Mouse (Mus musculus): ENCODE results near the gene Aen.

The Aen gene

DNA sequence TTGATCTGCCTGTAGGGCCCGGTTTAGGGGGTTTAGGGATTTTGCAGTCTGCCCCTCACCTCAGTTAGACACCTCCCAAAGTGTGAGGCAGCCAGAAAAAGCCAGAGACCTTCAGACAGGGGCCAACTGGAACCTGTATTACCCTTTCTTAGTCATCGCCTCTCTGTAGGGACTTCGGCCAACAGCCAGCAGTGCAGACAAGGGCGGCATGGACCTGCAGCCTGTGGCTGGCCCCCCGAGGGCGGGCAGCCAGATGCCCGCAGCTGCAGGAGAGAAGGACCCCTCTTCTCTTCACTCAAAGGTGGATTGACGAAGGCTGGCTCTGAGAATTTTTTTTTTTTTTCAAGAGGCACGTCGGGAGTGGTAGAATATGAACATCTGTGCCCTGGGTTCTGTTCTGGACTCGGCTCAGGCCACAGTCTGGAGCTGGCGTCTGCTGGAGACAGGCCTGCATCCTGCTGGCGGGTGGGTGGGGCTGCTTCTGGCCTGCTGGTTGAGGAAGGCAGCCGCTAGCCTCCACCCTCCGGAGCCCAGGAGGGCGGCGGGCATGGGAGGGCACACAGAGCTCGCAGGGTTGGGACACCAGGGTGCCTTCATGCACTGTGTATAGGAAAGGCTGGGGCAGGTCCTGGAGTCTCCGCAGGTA lies 43.4 kb downstream of the Aen start:
- DNase-seq (ENCODE audit: low read depth, low spot score): no peak

DNA sequence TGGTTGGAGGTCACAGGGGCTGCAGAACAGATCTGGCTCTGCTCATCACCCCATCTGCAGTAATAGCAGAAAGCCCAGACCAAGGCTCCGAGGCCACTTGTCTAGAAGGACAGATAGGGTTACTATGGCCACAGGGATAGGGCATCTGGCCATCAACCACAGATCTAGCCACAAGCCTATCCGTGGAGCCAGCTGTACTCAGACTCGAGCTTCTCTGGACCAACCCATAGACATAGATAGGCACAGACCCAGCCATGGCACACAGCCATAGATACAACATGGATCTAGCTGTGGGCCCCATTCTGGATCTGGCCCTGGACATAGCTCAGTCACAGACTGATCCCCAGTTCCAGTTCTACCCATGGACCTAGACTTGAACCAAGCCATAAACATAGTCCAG lies 45.3 kb downstream of the Aen start:
- DNase-seq (ENCODE audit: low read depth, low spot score): no peak

GRCm38 (mm10) chr7:78942544-78942943 lies 46.9 kb downstream of the Aen start:
- no peak for DNase-seq (ENCODE audit: low read depth, low spot score)

DNA sequence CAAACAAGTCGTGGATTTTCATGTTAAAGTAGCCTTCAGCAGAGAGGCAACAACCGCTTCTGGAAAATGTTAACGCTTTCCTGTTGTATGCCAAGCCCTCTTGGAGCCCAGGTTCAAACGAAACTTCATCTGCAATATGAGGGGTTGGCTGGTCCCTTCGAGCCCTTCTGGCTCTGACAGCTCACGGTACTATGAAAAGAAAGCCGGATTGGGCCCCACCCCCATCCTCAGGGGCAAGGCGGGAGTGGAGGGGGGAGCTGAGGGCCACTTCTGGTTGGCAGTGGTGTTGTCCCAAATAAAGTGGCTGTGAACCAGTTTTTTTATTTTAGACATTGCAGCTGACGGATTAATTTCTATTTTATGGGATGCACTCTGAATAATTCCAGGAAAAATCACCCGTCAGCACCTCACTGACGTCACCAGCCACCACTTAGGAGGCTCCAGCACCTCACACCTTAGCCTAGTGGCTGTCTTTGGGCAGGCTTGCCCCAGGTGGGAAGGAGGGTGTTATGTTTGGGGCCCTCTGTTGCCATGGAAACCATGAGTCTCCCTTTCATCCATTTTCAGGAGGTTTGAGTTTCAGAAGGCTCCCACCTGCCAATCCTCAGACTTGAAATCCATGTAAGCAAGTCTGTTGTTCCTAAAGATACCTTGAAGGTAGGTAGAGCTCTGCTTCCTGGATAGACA lies 58.4 kb downstream of the Aen start:
- no peak for DNase-seq (ENCODE audit: low read depth, low spot score)

DNA sequence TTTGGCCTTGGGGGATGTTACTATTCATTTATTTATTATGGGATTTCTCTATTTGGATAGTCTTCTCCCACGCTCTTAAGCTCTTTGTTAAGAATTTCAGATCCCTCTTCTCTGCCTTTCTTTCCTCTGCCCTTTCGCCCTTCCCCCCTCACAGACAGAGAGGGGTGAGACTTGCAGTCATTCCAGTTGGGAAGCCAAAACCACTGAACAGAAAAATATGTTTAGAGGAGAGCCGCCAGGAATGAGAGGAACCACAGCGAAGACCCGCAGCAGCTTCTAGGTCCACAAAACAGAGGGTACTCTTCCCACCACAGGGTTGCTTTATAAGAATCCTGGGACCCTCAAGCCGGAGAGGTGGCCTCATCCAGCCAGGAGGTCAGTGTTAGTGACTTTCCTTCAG lies 59.0 kb downstream of the Aen start:
- DNase-seq (ENCODE audit: low read depth, low spot score): no peak

GRCm38 (mm10) chr7:78955086-78955485 lies 59.4 kb downstream of the Aen start:
- DNase-seq (ENCODE audit: low read depth, low spot score): no peak

DNA sequence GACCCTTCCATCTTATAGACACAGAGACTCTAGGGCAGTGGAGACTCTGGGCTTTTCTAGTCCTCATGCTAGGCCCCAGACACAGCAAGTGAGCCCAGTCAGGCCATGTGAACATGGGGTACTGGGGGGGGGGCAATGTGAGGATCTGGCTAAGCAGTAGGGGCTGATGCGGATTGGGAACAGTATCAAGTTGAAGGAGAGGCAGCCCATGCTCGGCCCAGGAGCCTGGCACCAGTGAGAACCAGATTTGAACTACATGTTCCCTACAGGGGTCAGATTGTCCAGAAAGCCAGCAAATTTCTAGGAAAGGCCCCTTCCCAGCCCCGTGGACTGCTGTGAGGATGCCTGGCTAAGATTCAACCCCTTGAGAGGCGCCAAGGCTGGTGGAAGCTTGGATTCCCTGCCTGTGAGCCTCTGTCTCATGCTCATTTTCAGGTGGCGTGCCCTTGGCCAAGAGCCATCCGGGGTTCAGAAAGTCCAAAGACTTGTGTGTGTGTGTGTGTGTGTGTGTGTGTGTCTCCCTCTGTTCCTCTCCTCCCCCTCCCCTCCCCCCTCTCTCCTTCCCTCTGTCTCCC lies 62.9 kb downstream of the Aen start:
- no peak for DNase-seq (ENCODE audit: low read depth, low spot score)

Measured in 3T3-L1 (cell line).